Mouse (Mus musculus): ENCODE data around the gene Ubap1. TPM values are rescaled to one million over a fixed set of nuclear protein-coding genes. Genes with fewer than 3 reads are reported as not detected.

Ubap1 gene
- polyA plus RNA-seq, 1 experiment from 2014 or later, result 67.2 TPM

DNA sequence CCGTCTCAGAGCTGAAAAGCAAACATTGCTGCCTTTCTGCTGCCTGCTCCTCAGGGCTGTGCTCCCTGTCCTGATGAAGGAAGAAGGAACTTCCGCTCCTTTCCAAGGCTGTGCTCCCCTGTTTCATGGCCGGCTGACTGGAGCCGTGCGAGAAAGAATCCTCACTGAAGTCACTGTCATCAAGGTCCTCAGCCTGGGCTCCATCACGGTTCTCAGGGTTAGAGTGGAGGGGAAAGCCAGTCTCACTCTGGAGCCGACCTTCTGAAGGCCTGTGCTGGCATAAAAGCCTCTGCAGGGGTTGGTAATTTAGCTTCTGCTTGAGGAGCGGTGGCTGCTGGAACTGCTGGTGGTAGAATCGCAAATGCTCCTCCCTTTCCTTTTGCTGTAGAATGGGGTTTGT is 45.9 kb downstream of the Ubap1 start:
- WGBS, result 78% methylated on average over 9 of the region's 9 CpGs
- Histone ChIP-seq H3K4me2 (no peak overlapping the region), H3K4me1 (no peaks in the 10 kb centered on the region), H3K9me3 (replicated peaks) (no peaks in the 10 kb centered on the region), H3K36me3 (ENCODE audit: poor library complexity, severe bottlenecking) (peaks cover 78% of the 10 kb centered on the region), H3K27me3 (no peaks in the 10 kb centered on the region), H3K27ac (no peak overlapping the region), H3K9ac (no peak overlapping the region), H3K4me3 (no peak overlapping the region)
- no peak for ATAC-seq

DNA sequence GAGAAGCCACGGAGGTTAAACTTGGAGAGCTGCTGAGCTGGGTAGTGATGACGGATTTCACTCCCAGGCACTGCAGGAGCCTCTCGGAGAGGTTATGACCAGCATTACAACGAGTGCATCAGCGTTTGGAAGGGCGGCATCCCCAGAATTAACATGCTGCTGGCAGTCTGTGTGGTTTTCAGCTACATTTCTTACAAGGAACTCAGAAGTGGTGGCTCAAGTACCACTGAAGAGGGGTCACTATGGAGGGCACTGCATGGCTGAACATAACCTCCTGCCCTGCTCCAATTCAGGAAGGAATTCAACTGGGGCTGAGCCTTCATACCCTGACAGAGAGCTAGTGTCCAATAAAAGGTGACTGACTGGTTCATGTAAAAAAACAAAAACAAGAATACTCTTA is 49.6 kb downstream of the Ubap1 start:
- Histone ChIP-seq H3K36me3 (ENCODE audit: poor library complexity, severe bottlenecking) (peaks cover 70% of the 10 kb centered on the region), H3K4me1 (no peaks in the 10 kb centered on the region), H3K4me2 (no peak overlapping the region), H3K9ac (no peak overlapping the region), H3K9me3 (replicated peaks) (no peaks in the 10 kb centered on the region), H3K4me3 (no peak overlapping the region), H3K27me3 (no peaks in the 10 kb centered on the region), H3K27ac (no peak overlapping the region)
- ATAC-seq, result no peak
- 85% methylated on average over 6 of the region's 6 CpGs for WGBS

DNA sequence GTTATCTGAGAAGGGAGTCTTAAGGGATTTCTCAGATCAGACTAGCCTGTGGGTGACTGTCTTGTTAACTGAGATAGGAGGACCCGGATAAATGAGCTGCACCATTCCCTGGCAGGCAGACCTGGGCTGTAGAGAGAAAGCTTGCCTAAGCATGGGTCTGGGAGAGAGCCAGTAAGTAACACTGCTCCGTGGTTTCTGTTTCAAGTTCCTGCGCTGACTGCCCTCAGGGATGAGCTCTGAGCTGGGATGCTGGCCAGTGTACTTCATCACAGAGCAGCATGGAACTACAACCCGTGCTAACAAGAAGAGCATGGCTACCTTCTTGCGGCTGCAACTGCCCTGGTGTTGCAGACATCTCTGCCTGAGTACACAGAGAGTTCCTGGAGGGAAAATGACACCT is 51.1 kb downstream of the Ubap1 start:
- peaks cover 63% of the 10 kb centered on the region for H3K36me3 ChIP-seq (ENCODE audit: poor library complexity, severe bottlenecking)
- no peaks in the 10 kb centered on the region for H3K27me3 ChIP-seq
- ATAC-seq, result no peak
- no peaks in the 10 kb centered on the region for H3K9me3 ChIP-seq (replicated peaks)
- H3K9ac ChIP-seq, result no peak overlapping the region
- no peak overlapping the region for H3K4me2 ChIP-seq
- no peak overlapping the region for H3K4me3 ChIP-seq
- 93% methylated on average over 5 of the region's 5 CpGs for WGBS
- H3K4me1 ChIP-seq, result no peaks in the 10 kb centered on the region
- no peak overlapping the region for H3K27ac ChIP-seq

DNA sequence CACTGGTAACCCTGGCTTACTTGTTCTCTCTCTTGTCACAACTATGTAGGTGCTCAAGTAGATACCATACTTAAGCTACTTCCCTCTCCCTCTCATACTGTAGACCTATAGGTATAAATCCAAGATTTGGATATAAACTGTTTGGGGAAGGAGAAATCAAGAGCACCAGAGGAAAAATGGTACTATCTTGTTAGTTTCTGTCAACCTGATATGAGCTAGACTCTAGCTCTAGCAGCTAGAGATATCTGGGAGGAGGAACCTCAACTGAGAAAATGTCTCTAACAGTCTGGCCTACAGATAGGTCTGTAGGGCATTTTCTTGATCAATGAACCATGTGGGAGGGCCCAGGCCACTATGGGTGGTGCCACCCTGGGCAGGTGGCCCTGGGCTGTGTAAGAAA is 52.4 kb downstream of the Ubap1 start:
- Histone ChIP-seq H3K27ac (no peak overlapping the region), H3K27me3 (no peaks in the 10 kb centered on the region), H3K36me3 (ENCODE audit: poor library complexity, severe bottlenecking) (peaks cover 55% of the 10 kb centered on the region), H3K4me3 (no peak overlapping the region), H3K9me3 (replicated peaks) (no peaks in the 10 kb centered on the region), H3K4me1 (no peaks in the 10 kb centered on the region), H3K9ac (no peak overlapping the region), H3K4me2 (no peak overlapping the region)
- no peak for ATAC-seq

DNA sequence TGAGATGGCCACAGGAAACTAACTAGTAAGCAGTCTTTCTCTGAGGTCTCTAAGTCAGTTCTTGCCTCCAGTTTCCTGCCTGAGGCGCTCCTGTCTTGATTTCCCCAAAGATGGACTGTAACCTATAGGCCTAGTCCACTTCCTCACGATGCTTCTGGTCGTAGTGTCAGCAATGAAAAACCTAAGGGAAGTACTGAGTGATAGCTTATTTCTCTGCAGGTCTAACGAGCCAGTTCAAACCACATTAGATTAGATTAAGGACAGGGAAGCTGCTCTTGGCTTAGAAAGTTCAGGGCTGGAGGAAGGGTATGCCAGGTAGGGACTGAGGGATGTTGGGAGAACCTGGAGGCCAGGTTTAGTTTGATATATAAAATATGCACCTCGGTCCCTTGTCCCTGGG is 52.8 kb downstream of the Ubap1 start:
- Histone ChIP-seq H3K4me2 (no peak overlapping the region), H3K9ac (no peak overlapping the region), H3K27me3 (no peaks in the 10 kb centered on the region), H3K4me3 (no peak overlapping the region), H3K36me3 (ENCODE audit: poor library complexity, severe bottlenecking) (peaks cover 60% of the 10 kb centered on the region), H3K9me3 (replicated peaks) (no peaks in the 10 kb centered on the region), H3K27ac (no peak overlapping the region), H3K4me1 (no peaks in the 10 kb centered on the region)
- ATAC-seq, result no peak
- 96% methylated on average over 5 of the region's 5 CpGs for WGBS

DNA sequence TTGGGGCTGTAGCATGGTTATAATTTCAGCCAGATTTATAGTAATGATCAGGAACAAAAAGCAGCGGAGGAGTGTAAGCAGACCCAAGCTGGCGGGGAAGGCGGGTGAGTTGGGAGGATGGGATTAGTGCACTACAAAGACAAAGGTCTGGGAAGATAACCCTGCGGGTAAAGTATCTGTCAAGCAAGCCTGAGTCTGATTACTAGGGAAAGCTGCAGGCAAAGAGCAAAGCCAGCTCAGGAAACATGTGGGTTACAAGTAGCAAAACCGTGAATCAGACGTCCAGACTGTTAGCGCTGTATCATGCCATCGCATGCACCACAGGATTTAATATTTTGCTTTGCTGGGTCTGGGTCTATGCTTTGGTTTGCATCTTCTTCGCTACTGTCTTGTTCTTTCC is 57.8 kb downstream of the Ubap1 start:
- ATAC-seq, result no peak

DNA sequence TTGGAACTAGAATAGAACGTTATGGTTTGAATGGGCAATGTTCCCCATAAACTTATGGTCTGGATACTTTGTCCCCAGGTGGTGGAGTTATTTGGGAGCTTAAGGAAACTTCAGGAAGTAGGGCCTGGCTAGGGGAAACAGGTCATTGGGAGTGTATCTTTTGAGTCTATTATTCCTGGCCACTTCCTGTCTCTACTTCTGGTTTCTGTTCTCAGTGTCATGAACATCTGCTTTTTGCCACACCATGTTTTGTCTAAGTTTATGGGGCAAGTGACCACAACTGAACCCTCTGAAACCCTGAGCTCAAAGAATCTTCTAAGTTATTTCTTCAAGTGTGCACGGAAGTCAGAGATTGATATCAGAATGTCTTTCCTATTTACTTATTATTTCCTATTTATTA is 58.6 kb downstream of the Ubap1 start:
- Histone ChIP-seq H3K36me3 (ENCODE audit: poor library complexity, severe bottlenecking) (peaks cover 23% of the 10 kb centered on the region), H3K27me3 (no peaks in the 10 kb centered on the region), H3K4me3 (no peak overlapping the region), H3K4me2 (no peak overlapping the region), H3K4me1 (no peaks in the 10 kb centered on the region), H3K9me3 (replicated peaks) (no peaks in the 10 kb centered on the region), H3K27ac (no peak overlapping the region), H3K9ac (no peak overlapping the region)
- no peak for ATAC-seq
- WGBS, result 92% methylated on average over 2 of the region's 2 CpGs

More for the DNA sequence above, 57.8 kb downstream of the Ubap1 start:
- 83% methylated on average over 9 of the region's 9 CpGs for WGBS
- Histone ChIP-seq H3K9me3 (replicated peaks) (no peaks in the 10 kb centered on the region), H3K9ac (no peak overlapping the region), H3K27me3 (no peaks in the 10 kb centered on the region), H3K36me3 (ENCODE audit: poor library complexity, severe bottlenecking) (peaks cover 26% of the 10 kb centered on the region), H3K27ac (no peak overlapping the region), H3K4me1 (no peaks in the 10 kb centered on the region), H3K4me2 (no peak overlapping the region), H3K4me3 (no peak overlapping the region)

DNA sequence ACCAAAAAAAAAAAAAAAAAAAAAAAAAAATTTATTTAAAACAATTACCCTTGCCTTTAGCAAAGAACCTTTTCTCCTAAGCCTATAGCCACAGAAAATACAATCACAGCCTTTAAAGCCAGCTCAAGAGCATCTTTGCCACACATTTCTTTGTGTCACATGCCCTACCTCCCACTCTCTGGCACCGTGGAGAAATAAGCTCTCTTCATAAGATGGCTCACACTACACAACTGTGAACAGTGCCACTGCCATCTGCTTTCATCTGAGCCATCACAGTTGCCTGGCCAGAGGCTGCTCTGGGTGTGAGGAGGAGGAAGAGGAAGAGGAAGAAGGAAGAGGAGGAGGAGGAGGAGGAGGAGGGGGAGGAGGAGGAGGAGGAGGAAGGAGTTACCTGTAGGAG is 60.5 kb downstream of the Ubap1 start:
- Histone ChIP-seq H3K4me3 (no peak overlapping the region), H3K27me3 (no peaks in the 10 kb centered on the region), H3K27ac (no peak overlapping the region), H3K4me1 (no peaks in the 10 kb centered on the region), H3K4me2 (no peak overlapping the region), H3K36me3 (ENCODE audit: poor library complexity, severe bottlenecking) (peaks cover 19% of the 10 kb centered on the region), H3K9me3 (replicated peaks) (no peaks in the 10 kb centered on the region), H3K9ac (no peak overlapping the region)
- WGBS, result 78% methylated on average over 1 of the region's 1 CpGs
- ATAC-seq, result no peak

DNA sequence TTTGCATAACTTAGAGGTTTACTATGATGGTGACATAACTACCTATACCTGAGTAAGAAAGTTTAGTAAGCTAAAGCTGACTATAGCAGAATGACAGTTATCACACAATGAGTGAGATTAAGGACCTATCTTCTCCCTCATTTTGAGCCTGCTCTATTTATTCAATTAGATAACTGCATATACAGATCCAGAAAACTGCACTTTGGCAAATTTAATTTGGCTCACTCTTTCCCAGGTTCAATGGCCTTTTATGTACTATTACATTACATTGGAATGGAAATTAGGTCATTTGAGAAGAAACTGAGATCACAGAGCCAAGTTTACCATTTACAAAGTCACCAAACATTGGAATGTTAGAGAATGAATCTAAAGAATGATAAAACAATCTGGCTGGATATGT is 68.2 kb downstream of the Ubap1 start:
- Histone ChIP-seq H3K4me3 (no peak overlapping the region), H3K9ac (no peak overlapping the region), H3K9me3 (replicated peaks) (no peaks in the 10 kb centered on the region), H3K4me1 (no peaks in the 10 kb centered on the region), H3K27me3 (no peaks in the 10 kb centered on the region), H3K27ac (no peak overlapping the region), H3K4me2 (no peak overlapping the region), H3K36me3 (ENCODE audit: poor library complexity, severe bottlenecking) (peaks cover 14% of the 10 kb centered on the region)
- ATAC-seq, result no peak

DNA sequence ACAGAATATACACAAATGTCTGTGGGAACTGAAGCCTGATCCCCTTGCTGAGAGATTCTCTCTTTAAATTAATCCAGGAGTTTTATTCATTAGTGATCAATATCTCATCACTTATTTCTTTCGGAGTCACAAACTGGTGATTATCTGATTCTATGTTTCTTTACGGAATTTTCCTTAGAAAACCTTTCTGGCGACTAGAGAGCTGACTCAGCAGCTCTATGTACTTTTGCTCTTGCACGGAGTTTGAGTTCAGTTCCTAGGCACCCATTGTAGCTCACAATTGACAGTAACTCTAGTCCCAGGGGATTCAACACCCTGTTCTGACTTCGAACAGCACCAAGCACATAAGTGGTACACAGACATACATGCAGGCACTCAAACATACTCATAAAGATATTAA is 90.1 kb downstream of the Ubap1 start:
- H3K27me3 ChIP-seq, result no peaks in the 10 kb centered on the region
- no peaks in the 10 kb centered on the region for H3K9me3 ChIP-seq (replicated peaks)
- no peak overlapping the region for H3K9ac ChIP-seq
- no peak overlapping the region for H3K4me2 ChIP-seq
- H3K4me1 ChIP-seq, result no peaks in the 10 kb centered on the region
- no peak overlapping the region for H3K27ac ChIP-seq
- no peaks in the 10 kb centered on the region for H3K36me3 ChIP-seq (ENCODE audit: poor library complexity, severe bottlenecking)
- no peak overlapping the region for H3K4me3 ChIP-seq
- ATAC-seq, result no peak
- 87% methylated on average over 5 of the region's 5 CpGs for whole genome bisulfite sequencing

Other genes with a start within 250 kb of the Ubap1 start
- 24.2 and 28.7 TPM in 2 replicates for gene Nol6, start 224.5 kb upstream of the Ubap1 start, polyA plus RNA-seq (2015; fragmentation: Nextera tagmentation; extraction: Ambion mirVana)
- gene Ube2r2, start 213.3 kb upstream of the Ubap1 start, polyA plus RNA-seq (2015; fragmentation: Nextera tagmentation; extraction: Ambion mirVana), result 73.2 and 74.6 TPM in 2 replicates
- 56.6 and 59.0 TPM in 2 replicates for gene Ubap2, start 73.9 kb upstream of the Ubap1 start, polyA plus RNA-seq (2015; fragmentation: Nextera tagmentation; extraction: Ambion mirVana)
- gene Dcaf12, start 34.1 kb upstream of the Ubap1 start, polyA plus RNA-seq (2015; fragmentation: Nextera tagmentation; extraction: Ambion mirVana), result 75.1 and 79.3 TPM in 2 replicates
- gene Kif24, start 115.9 kb downstream of the Ubap1 start, polyA plus RNA-seq (2015; fragmentation: Nextera tagmentation; extraction: Ambion mirVana), result 8.9 and 9.7 TPM in 2 replicates
- gene Nudt2, start 116.2 kb downstream of the Ubap1 start, polyA plus RNA-seq (2015; fragmentation: Nextera tagmentation; extraction: Ambion mirVana), result 62.2 and 72.8 TPM in 2 replicates
- 3.0 and 3.1 TPM in 2 replicates for gene AI464131, start 154.1 kb downstream of the Ubap1 start, polyA plus RNA-seq (2015; fragmentation: Nextera tagmentation; extraction: Ambion mirVana)
- gene 1110017D15Rik, start 168.3 kb downstream of the Ubap1 start, polyA plus RNA-seq (2015; fragmentation: Nextera tagmentation; extraction: Ambion mirVana), result 9.1 and 14.3 TPM in 2 replicates
- gene Fam219a, start 220.5 kb downstream of the Ubap1 start, polyA plus RNA-seq (2015; fragmentation: Nextera tagmentation; extraction: Ambion mirVana), result 8.0 and 10.8 TPM in 2 replicates
- 1.0 and 2.2 TPM in 2 replicates for gene Dnaic1, start 220.8 kb downstream of the Ubap1 start, polyA plus RNA-seq (2015; fragmentation: Nextera tagmentation; extraction: Ambion mirVana)